Mouse (Mus musculus) MEL (cell line): ENCODE measurements at regions not wholly inside any gene's neighbourhood (a gene's known extent, or its start where the extent isn't known, plus 50 kb on each side); places are given as distances from the start of the nearest gene placed in this dataset.

Experiments used
- DNase-seq: peaks from one replicate; pipeline ENCODE4 v3.0.0; 2011; ENCODE audit warnings: low read depth, low spot score
- H3K27ac ChIP-seq: 2 replicates; pipeline ENCODE4 v1.5.1; 2012; ENCODE audit warnings: low read depth, mild to moderate bottlenecking, control low read depth, low read length, moderate library complexity; ENCODE audit not compliant: control insufficient read depth
- H3K27me3 ChIP-seq, 2 experiments: fragments of 150-350 bp in 1 of 2; sonication (generic) in 1 of 2; 2 replicates each; pipeline ENCODE4 v1.6.1; 2012; ENCODE audit warnings: low read length in 2 of 2, mild to moderate bottlenecking in 2 of 2, improper control_type of control experiment in 1 of 2, moderate library complexity in 1 of 2; ENCODE audit not compliant: insufficient read depth in 2 of 2, control insufficient read depth in 1 of 2
- H3K36me3 ChIP-seq, 2 experiments: 2 replicates each; pipeline ENCODE4 v1.6.1; 2012 to 2014; ENCODE audit warnings: low read length in 2 of 2, improper control_type of control experiment in 1 of 2, inconsistent platforms in 1 of 2, mild to moderate bottlenecking in 1 of 2; ENCODE audit not compliant: insufficient read depth in 2 of 2, control insufficient read depth in 1 of 2
- H3K4me1 ChIP-seq, 2 experiments: fragments of 150-350 bp in 1 of 2; sonication (generic) in 1 of 2; 2 replicates each; pipeline ENCODE4 v1.6.1; 2012; ENCODE audit warnings: low read length in 2 of 2, improper control_type of control experiment in 1 of 2, mild to moderate bottlenecking in 1 of 2; ENCODE audit not compliant: insufficient read depth in 2 of 2, control insufficient read depth in 1 of 2
- H3K4me3 ChIP-seq, 2 experiments: fragments of 150-350 bp in 1 of 2; sonication (generic) in 1 of 2; 2 replicates each; pipeline ENCODE4 v1.5.1; 2012; ENCODE audit warnings: low read depth in 2 of 2, low read length in 2 of 2, mild to moderate bottlenecking in 2 of 2, moderate library complexity in 2 of 2, control low read depth in 1 of 2, improper control_type of control experiment in 1 of 2; ENCODE audit not compliant: control insufficient read depth in 1 of 2, insufficient read depth in 1 of 2
- H3K79me2 ChIP-seq: 2 replicates; pipeline ENCODE4 v1.6.1; 2012; ENCODE audit warnings: mild to moderate bottlenecking, low read length, moderate library complexity; ENCODE audit not compliant: control insufficient read depth, poor library complexity, insufficient read depth
- H3K9ac ChIP-seq: 2 replicates; pipeline ENCODE4 v1.6.1; 2012; ENCODE audit warnings: low read depth, mild to moderate bottlenecking, control low read depth, low read length, moderate library complexity; ENCODE audit not compliant: control insufficient read depth, poor library complexity, severe bottlenecking
- H3K9me3 ChIP-seq: fragments of 150-350 bp; sonication (generic); replicated peaks from 2 replicates; pipeline ENCODE4 v1.6.1; 2012; ENCODE audit warnings: mild to moderate bottlenecking, low read length, improper control_type of control experiment, moderate library complexity; ENCODE audit not compliant: insufficient read depth
- BHLHE40 ChIP-seq: IDR thresholded peaks from 2 replicates; pipeline ENCODE4 v1.6.1; 2012; ENCODE audit warnings: low read depth, mild to moderate bottlenecking, inconsistent platforms, low read length, improper control_type of control experiment, borderline replicate concordance
- CTCF ChIP-seq, 3 experiments: IDR thresholded peaks in 2 of 3; conservative IDR thresholded peaks in 1 of 3; 2 replicates each; pipeline ENCODE4 v1.5.1; 2011 to 2012; ENCODE audit warnings: low read length in 3 of 3, low read depth in 2 of 3, mild to moderate bottlenecking in 2 of 3, improper control_type of control experiment in 1 of 3, inconsistent platforms in 1 of 3, mixed read lengths in 1 of 3, moderate library complexity in 1 of 3; ENCODE audit not compliant: control insufficient read depth in 1 of 3, insufficient read depth in 1 of 3, poor library complexity in 1 of 3, severe bottlenecking in 1 of 3
- ELF1 ChIP-seq: IDR thresholded peaks from 2 replicates; pipeline ENCODE4 v1.6.1; 2014; ENCODE audit warnings: low read depth, mild to moderate bottlenecking, inconsistent platforms, low read length, improper control_type of control experiment, moderate library complexity
- GABPA ChIP-seq: IDR thresholded peaks from 2 replicates; pipeline ENCODE4 v1.6.1; 2012; ENCODE audit warnings: low read depth, mild to moderate bottlenecking, inconsistent platforms, low read length, improper control_type of control experiment, moderate library complexity
- HCFC1 ChIP-seq: IDR thresholded peaks from 2 replicates; pipeline ENCODE4 v1.6.1; 2012; ENCODE audit warnings: low read depth, mild to moderate bottlenecking, inconsistent platforms, low read length, improper control_type of control experiment, moderate library complexity
- JUND ChIP-seq: IDR thresholded peaks from 2 replicates; pipeline ENCODE4 v1.6.1; 2011; ENCODE audit warnings: low read depth, mild to moderate bottlenecking, improper control_type of control experiment, low read length
- KAT2A ChIP-seq: conservative IDR thresholded peaks from 2 replicates; pipeline ENCODE4 v1.6.1; 2012; ENCODE audit warnings: low read depth, low read length, improper control_type of control experiment, inconsistent platforms
- MXI1 ChIP-seq: IDR thresholded peaks from 2 replicates; pipeline ENCODE4 v1.6.1; 2011; ENCODE audit warnings: mild to moderate bottlenecking, low read depth, low read length, improper control_type of control experiment
- MYB ChIP-seq: IDR thresholded peaks from 2 replicates; pipeline ENCODE4 v1.6.1; 2011; ENCODE audit warnings: mild to moderate bottlenecking, low read depth, low read length, improper control_type of control experiment
- NELFE ChIP-seq: IDR thresholded peaks from 2 replicates; pipeline ENCODE4 v1.6.1; 2011; ENCODE audit warnings: low read depth, low read length, improper control_type of control experiment
- NRF1 ChIP-seq: IDR thresholded peaks from 2 replicates; pipeline ENCODE4 v1.6.1; 2014; ENCODE audit warnings: low read depth, mild to moderate bottlenecking, inconsistent platforms, low read length, improper control_type of control experiment, moderate library complexity; ENCODE audit not compliant: poor library complexity, insufficient read depth, severe bottlenecking
- POLR2A ChIP-seq, 2 experiments: IDR thresholded peaks; 2 replicates each; pipeline ENCODE4 v1.6.1; 2011 to 2012; ENCODE audit warnings: low read length in 2 of 2, mild to moderate bottlenecking in 2 of 2, control low read depth in 1 of 2, improper control_type of control experiment in 1 of 2, low read depth in 1 of 2, moderate library complexity in 1 of 2; ENCODE audit not compliant: control insufficient read depth in 1 of 2, insufficient read depth in 1 of 2, poor library complexity in 1 of 2
- RAD21 ChIP-seq: IDR thresholded peaks from 2 replicates; pipeline ENCODE4 v1.6.1; 2011; ENCODE audit warnings: mild to moderate bottlenecking, low read depth, low read length, improper control_type of control experiment
- SIN3A ChIP-seq: IDR thresholded peaks from 2 replicates; pipeline ENCODE4 v1.6.1; 2012; ENCODE audit warnings: low read length, improper control_type of control experiment, inconsistent platforms
- SMC3 ChIP-seq: IDR thresholded peaks from 2 replicates; pipeline ENCODE4 v1.6.1; 2011; ENCODE audit warnings: low read depth, low read length, improper control_type of control experiment
- TBP ChIP-seq: IDR thresholded peaks from 2 replicates; pipeline ENCODE4 v1.8.0; 2011; ENCODE audit warnings: low read depth, low read length, improper control_type of control experiment
- USF1 ChIP-seq: IDR thresholded peaks from 2 replicates; pipeline ENCODE4 v1.6.1; 2014; ENCODE audit warnings: low read depth, mild to moderate bottlenecking, inconsistent platforms, low read length, improper control_type of control experiment, moderate library complexity
- ZC3H11A ChIP-seq: IDR thresholded peaks from 2 replicates; pipeline ENCODE4 v1.6.1; 2012; ENCODE audit warnings: low read depth, mild to moderate bottlenecking, inconsistent platforms, low read length, improper control_type of control experiment
- ZNF384 ChIP-seq: IDR thresholded peaks from 2 replicates; pipeline ENCODE4 v1.6.1; 2012; ENCODE audit warnings: low read depth, mild to moderate bottlenecking, inconsistent platforms, low read length, improper control_type of control experiment

GRCm38 (mm10) chr8:109249691-109250090, 244.1 kb upstream of the Pmfbp1 start:
- DNase-seq: no peak
- Histone ChIP-seq H3K27ac (no peak overlapping the region), H3K4me1 (no peaks in the 10 kb centered on the region), H3K36me3 (no peaks in the 10 kb centered on the region), H3K27me3 (no peaks in the 10 kb centered on the region), H3K9ac (no peak overlapping the region), H3K9me3 (no peaks in the 10 kb centered on the region), H3K79me2 (no peaks in the 10 kb centered on the region), H3K4me3 (no peak overlapping the region)
- TF ChIP-seq TBP (no peak), SIN3A (no peak), NRF1 (no peak), NELFE (no peak), SMC3 (no peak), BHLHE40 (no peak), HCFC1 (no peak), ZNF384 (no peak), RAD21 (no peak), MXI1 (no peak), JUND (no peak), USF1 (no peak), ZC3H11A (no peak)

- DNase-seq: no peak
- Histone ChIP-seq H3K79me2 (no peaks in the 10 kb centered on the region), H3K27ac (no peak overlapping the region), H3K4me3 (no peak overlapping the region), H3K27me3 (no peaks in the 10 kb centered on the region), H3K9me3 (no peaks in the 10 kb centered on the region), H3K36me3 (no peaks in the 10 kb centered on the region), H3K9ac (no peak overlapping the region), H3K4me1 (no peaks in the 10 kb centered on the region)
- no peak for TF ChIP-seq BHLHE40
- no peak for TF ChIP-seq GABPA
- no peak for TF ChIP-seq ELF1
- no peak for TF ChIP-seq KAT2A
- TF ChIP-seq MYB: no peak
- no peak for TF ChIP-seq POLR2A (IDR thresholded peaks at IDR 0.05; ENCODE audit: control insufficient read depth in 1 of 2, insufficient read depth in 1 of 2, low read depth in 1 of 2, low read length in 2 of 2, poor library complexity in 1 of 2)
- TF ChIP-seq CTCF (IDR thresholded peaks at IDR 0.05 in 2 of 3, conservative IDR thresholded peaks at IDR 0.05 in 1 of 3; ENCODE audit: control insufficient read depth in 1 of 3, insufficient read depth in 1 of 3, low read depth in 2 of 3, low read length in 3 of 3, poor library complexity in 1 of 3, severe bottlenecking in 1 of 3): no peak
These were observed 243.3 kb upstream of the Pmfbp1 start for GRCm38 (mm10) chr8:109250551-109250950.
